Mouse (Mus musculus) thymus, postnatal 0 days (tissue): ENCODE data around the gene Olfr470. TPM values are rescaled to one million over a fixed set of nuclear protein-coding genes. Genes with fewer than 3 reads are reported as not detected.
"Not testable (repeated sequence)": the region's sequence is repeated elsewhere in the genome, so short reads cannot be mapped to it uniquely, and the experiment has no call there.

Experiments used
- DNase-seq: peaks from one replicate; pipeline ENCODE4 v3.0.0-alpha.2; 2015; ENCODE audit warnings: low spot score
- polyA plus RNA-seq: library from polyadenylated mRNA; unstranded; fragments of >200 nt; fragmentation: Nextera tagmentation; extraction: Ambion mirVana; gene quantifications from 2 replicates; pipeline ENCODE4 v1.2.1, GENCODE M21; 2015

Gene Olfr470
- polyA plus RNA-seq = not detected in 2 replicates

- DNase-seq = not testable (repeated sequence)
These were observed at the start of gene Olfr470 for GRCm38 (mm10) chr7:107847390-107847789. Gene Olfr470 (minus strand): TSS chr7:107847490.

- DNase-seq = peak; percentile 2
These were observed 5.6 kb downstream of the Olfr470 start for GRCm38 (mm10) chr7:107841719-107842118.

- DNase-seq = not testable (repeated sequence)
These were observed 21.8 kb downstream of the Olfr470 start, which contains the start of gene Olfr469 for GRCm38 (mm10) chr7:107825441-107825840. Gene Olfr469 (minus strand): TSS chr7:107825541.

- not testable (repeated sequence) for DNase-seq
These were observed 23.4 kb downstream of the Olfr470 start for GRCm38 (mm10) chr7:107823867-107824266.

- DNase-seq = no peak
These were observed 27.8 kb downstream of the Olfr470 start for GRCm38 (mm10) chr7:107819442-107819841.

- no peak for DNase-seq
These were observed 35.3 kb downstream of the Olfr470 start, which contains the start of gene Olfr467 for GRCm38 (mm10) chr7:107811963-107812362. Gene Olfr467 (plus strand): TSS chr7:107812263.

- DNase-seq = no peak
These were observed 45.2 kb downstream of the Olfr470 start for GRCm38 (mm10) chr7:107802138-107802537.

GRCm38 (mm10) chr7:107801108-107801507 is 46.2 kb downstream of the Olfr470 start, which contains the start of gene Ovch2:
Gene Ovch2 (minus strand): TSS chr7:107801208.
- DNase-seq = no peak

GRCm38 (mm10) chr7:107796500-107796899 is 50.8 kb downstream of the Olfr470 start:
- DNase-seq = no peak

Other genes with a start within 250 kb of the Olfr470 start
- not detected in 2 replicates for gene 5330417H12Rik, start 222.3 kb downstream of the Olfr470 start, polyA plus RNA-seq
- 0.08 and 0.10 TPM in 2 replicates for gene Cyb5r2, start 89.5 kb downstream of the Olfr470 start, polyA plus RNA-seq
- not detected in 2 replicates for gene Ovch2, start 46.3 kb downstream of the Olfr470 start, polyA plus RNA-seq
- not detected in 2 replicates for gene Olfr467, start 35.2 kb downstream of the Olfr470 start, polyA plus RNA-seq
- not detected in 2 replicates for gene Olfr469, start 21.9 kb downstream of the Olfr470 start, polyA plus RNA-seq
- not detected in 2 replicates for gene Olfr472, start 50.4 kb upstream of the Olfr470 start, polyA plus RNA-seq
- gene Olfr473, start 83.0 kb upstream of the Olfr470 start, polyA plus RNA-seq = not detected in 2 replicates
- gene Olfr474, start 107.2 kb upstream of the Olfr470 start, polyA plus RNA-seq = not detected in 2 replicates
- not detected in 2 replicates for gene Olfr476, start 117.3 kb upstream of the Olfr470 start, polyA plus RNA-seq
- gene Olfr477, start 139.2 kb upstream of the Olfr470 start, polyA plus RNA-seq = not detected in 2 replicates
- not detected in 2 replicates for gene Olfr478, start 186.5 kb upstream of the Olfr470 start, polyA plus RNA-seq
- not detected in 2 replicates for gene Olfr479, start 203.2 kb upstream of the Olfr470 start, polyA plus RNA-seq
- not detected in 2 replicates for gene Olfr480, start 219.9 kb upstream of the Olfr470 start, polyA plus RNA-seq
- not detected in 2 replicates for gene Olfr481, start 232.4 kb upstream of the Olfr470 start, polyA plus RNA-seq